Mouse (Mus musculus): ENCODE results near the gene Fbxo2. TPM values are rescaled to one million over a fixed set of nuclear protein-coding genes. Genes with fewer than 3 reads are reported as not detected.

The Fbxo2 gene
- polyA plus RNA-seq, 1 experiment, result 0.55 TPM

DNA sequence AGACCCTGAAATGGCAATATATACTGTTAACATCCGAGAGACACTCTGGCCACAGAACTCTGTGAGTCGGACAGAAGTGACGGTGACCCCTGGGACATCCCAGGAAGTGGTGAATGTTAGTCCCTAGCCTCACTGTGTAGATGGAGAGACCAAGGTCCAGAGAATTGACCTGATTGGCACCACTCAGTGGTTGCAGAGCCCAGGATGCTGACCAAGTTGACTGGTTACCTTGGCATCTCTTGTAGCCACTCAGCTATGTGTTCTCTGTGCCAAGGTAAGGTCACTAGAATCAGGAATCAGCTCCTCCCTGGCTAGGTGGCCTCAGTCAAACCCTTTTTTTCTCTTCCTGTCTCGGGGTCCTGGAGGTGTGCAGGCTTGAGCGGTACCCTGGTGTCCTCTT, 16.7 kb upstream of the Fbxo2 start:
- TF ChIP-seq POLR2A (IDR thresholded peaks at IDR 0.05; ENCODE audit: low read depth, low read length), result no peak
- no peak for TF ChIP-seq CTCF (IDR thresholded peaks at IDR 0.05; ENCODE audit: extremely low read depth, insufficient read length, insufficient replicate concordance, low read depth, low read length)
- peaks cover 3% of the 10 kb centered on the region; the same call in 1 of the 2 replicates for H3K4me1 ChIP-seq (ENCODE audit: control insufficient read depth, insufficient read depth, insufficient read length, low read length)
- no peak overlapping the region for H3K4me3 ChIP-seq (ENCODE audit: low read depth, low read length)
- H3K27me3 ChIP-seq (ENCODE audit: control insufficient read depth, insufficient read depth, low read length), result no peaks in the 10 kb centered on the region
- 87% methylated on average over 5 of the region's 5 CpGs for WGBS
- peaks cover 15% of the 10 kb centered on the region for H3K36me3 ChIP-seq (ENCODE audit: control insufficient read depth, insufficient read depth, low read length)
- no peak overlapping the region for H3K27ac ChIP-seq (ENCODE audit: insufficient read depth, low read depth, low read length)

DNA sequence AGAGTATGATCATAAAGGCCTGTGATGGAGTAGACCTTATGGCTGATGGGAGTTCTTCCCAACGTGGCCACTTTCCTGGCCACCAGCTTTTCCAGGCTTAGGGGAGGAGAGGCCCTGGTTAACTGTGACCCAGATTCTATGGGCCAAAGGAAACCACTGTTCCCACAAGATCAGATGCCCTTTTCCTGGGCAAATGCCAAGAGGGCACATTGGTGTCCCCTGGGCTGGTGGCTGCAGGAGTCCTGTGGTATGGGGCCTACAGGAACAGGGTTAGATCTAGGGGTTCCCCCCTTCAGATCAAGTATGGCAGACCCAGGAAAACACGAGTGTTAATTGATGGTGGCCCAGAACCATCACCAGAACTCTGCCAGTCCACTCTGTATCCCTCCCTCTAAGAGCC, 12.7 kb upstream of the Fbxo2 start:
- WGBS, result 81% methylated on average over 2 of the region's 2 CpGs
- Histone ChIP-seq H3K27me3 (ENCODE audit: control insufficient read depth, insufficient read depth, low read length) (no peaks in the 10 kb centered on the region), H3K4me1 (ENCODE audit: control insufficient read depth, insufficient read depth, insufficient read length, low read length) (peaks cover 7% of the 10 kb centered on the region; the same call in 1 of the 2 replicates), H3K4me3 (ENCODE audit: low read depth, low read length) (no peak overlapping the region), H3K27ac (ENCODE audit: insufficient read depth, low read depth, low read length) (no peak overlapping the region), H3K36me3 (ENCODE audit: control insufficient read depth, insufficient read depth, low read length) (peaks cover 15% of the 10 kb centered on the region)
- TF ChIP-seq CTCF (IDR thresholded peaks at IDR 0.05; ENCODE audit: extremely low read depth, insufficient read length, insufficient replicate concordance, low read depth, low read length) (no peak), POLR2A (IDR thresholded peaks at IDR 0.05; ENCODE audit: low read depth, low read length) (no peak)

DNA sequence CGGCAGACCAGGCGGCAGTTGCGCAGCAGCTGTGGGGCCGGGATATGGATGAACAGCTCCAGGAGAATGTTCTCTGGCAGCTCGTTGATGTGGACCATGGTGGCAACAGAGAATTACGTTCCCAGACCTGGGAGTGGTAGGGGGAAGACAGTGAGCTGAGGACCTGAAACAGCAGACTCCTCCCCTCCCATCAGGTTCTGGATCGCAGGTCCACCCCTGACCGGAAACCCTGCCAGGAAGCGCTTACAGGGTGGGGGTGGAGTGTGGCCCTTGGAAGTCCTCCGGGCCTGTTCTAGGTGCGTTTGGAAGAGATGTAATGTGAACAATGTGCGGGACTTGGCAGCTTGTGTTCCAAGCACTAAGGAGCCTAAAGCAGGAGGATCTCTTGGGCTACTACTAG, 10.9 kb upstream of the Fbxo2 start:
- peaks cover 15% of the 10 kb centered on the region for H3K36me3 ChIP-seq (ENCODE audit: control insufficient read depth, insufficient read depth, low read length)
- peaks cover 7% of the 10 kb centered on the region; the same call in 1 of the 2 replicates for H3K4me1 ChIP-seq (ENCODE audit: control insufficient read depth, insufficient read depth, insufficient read length, low read length)
- no peak overlapping the region for H3K4me3 ChIP-seq (ENCODE audit: low read depth, low read length)
- WGBS, result 88% methylated on average over 12 of the region's 12 CpGs
- no peak overlapping the region for H3K27ac ChIP-seq (ENCODE audit: insufficient read depth, low read depth, low read length)
- H3K27me3 ChIP-seq (ENCODE audit: control insufficient read depth, insufficient read depth, low read length), result no peaks in the 10 kb centered on the region
- no peak for TF ChIP-seq POLR2A (IDR thresholded peaks at IDR 0.05; ENCODE audit: low read depth, low read length)
- no peak for TF ChIP-seq CTCF (IDR thresholded peaks at IDR 0.05; ENCODE audit: extremely low read depth, insufficient read length, insufficient replicate concordance, low read depth, low read length)

DNA sequence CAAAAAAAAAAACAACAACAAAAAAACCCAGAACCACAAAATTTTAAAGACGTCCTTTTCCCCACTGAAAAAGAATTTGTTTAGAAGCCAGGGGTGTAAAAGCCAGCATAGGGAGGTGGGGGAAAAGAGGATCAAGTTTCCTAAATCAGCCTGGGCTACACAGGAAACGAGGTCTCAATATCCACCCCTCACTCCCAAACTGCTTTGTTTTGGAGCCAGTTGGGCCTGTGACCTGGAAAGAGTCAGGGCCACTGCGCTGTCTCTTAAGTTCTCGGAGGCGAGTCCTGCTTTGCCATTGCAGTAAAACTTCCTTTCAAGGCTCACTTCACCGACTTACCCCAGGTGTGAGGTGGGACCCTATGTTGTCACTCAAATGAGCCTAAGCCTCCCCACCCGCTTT, 10.2 kb upstream of the Fbxo2 start:
- Histone ChIP-seq H3K27me3 (ENCODE audit: control insufficient read depth, insufficient read depth, low read length) (no peaks in the 10 kb centered on the region), H3K27ac (ENCODE audit: insufficient read depth, low read depth, low read length) (no peak overlapping the region), H3K4me1 (ENCODE audit: control insufficient read depth, insufficient read depth, insufficient read length, low read length) (peaks cover 7% of the 10 kb centered on the region; the same call in 1 of the 2 replicates), H3K4me3 (ENCODE audit: low read depth, low read length) (no peak overlapping the region), H3K36me3 (ENCODE audit: control insufficient read depth, insufficient read depth, low read length) (peaks cover 14% of the 10 kb centered on the region)
- 86% methylated on average over 7 of the region's 7 CpGs for WGBS
- no peak for TF ChIP-seq CTCF (IDR thresholded peaks at IDR 0.05; ENCODE audit: extremely low read depth, insufficient read length, insufficient replicate concordance, low read depth, low read length)
- TF ChIP-seq POLR2A (IDR thresholded peaks at IDR 0.05; ENCODE audit: low read depth, low read length), result no peak

DNA sequence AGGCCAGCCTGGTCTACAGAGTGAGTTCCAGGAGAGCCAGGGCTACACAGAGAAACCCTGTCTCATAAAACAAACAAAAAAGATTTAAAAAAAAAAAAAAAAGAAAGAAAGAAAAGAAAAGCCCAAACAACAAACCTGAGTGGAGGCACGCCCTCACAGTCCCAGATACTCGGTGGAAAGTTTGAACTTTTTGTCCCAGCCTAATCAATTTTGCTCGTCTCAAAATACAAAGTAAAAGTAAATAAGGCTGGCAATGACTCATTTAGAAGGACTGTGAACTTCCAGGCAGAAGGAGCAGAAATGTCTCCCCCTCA, 9.5 kb upstream of the Fbxo2 start:
- 6% methylated on average over 3 of the region's 3 CpGs for WGBS
- TF ChIP-seq CTCF (IDR thresholded peaks at IDR 0.05; ENCODE audit: extremely low read depth, insufficient read length, insufficient replicate concordance, low read depth, low read length), result no peak
- TF ChIP-seq POLR2A (IDR thresholded peaks at IDR 0.05; ENCODE audit: low read depth, low read length), result no peak
- Histone ChIP-seq H3K27ac (ENCODE audit: insufficient read depth, low read depth, low read length) (no peak overlapping the region), H3K27me3 (ENCODE audit: control insufficient read depth, insufficient read depth, low read length) (no peaks in the 10 kb centered on the region), H3K36me3 (ENCODE audit: control insufficient read depth, insufficient read depth, low read length) (peaks cover 8% of the 10 kb centered on the region), H3K4me1 (ENCODE audit: control insufficient read depth, insufficient read depth, insufficient read length, low read length) (peaks cover 7% of the 10 kb centered on the region; the same call in 1 of the 2 replicates), H3K4me3 (ENCODE audit: low read depth, low read length) (no peak overlapping the region)

DNA sequence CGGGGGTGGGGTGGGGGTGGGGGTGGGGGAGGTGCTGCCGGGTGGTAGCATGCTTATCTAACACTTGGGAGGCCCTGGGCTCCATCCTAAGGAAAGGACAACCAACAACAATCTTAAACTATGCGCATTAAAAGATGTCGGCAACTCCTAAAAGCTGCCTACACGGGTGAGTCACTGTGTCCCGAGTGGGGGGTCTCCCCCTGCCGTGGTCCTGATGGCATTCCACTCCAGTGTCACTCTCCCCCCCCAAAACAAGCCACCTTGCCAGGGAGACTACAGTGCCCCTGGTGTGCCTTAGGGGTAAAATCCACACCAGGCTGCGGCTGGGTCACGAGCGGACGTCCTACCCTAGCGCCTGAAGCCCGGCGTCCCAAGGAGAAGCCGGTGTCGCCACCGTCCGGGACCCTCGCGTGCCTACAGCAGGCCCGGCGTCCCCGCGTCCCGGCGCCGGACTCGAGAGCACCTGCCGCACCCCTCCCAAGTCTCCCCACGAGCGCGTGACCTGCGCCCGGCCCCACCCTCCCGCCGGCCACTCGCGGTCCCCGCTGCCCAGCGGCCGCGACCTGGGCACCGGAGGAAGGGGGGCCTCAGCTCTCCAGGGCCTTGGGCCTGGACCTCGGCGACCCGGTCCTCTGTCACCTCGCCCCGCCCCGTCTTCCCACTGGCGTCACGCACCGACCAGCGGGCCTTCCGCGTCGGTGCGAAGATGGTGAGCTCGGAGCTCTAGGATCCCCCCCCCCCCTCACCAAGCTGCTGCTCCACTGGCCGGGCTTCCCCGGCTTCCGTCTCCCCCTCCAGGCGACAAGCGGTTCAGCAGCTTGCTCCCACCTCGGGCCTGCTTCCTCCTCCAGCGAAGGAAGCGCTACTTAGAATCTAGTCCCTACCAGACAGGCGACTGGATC, 8.9 kb upstream of the Fbxo2 start, which contains the start of gene Fbxo6:
Gene Fbxo6, minus strand, starts transcription at position 874 of the 902 bp plus-strand sequence.
- Histone ChIP-seq H3K27ac (ENCODE audit: insufficient read depth, low read depth, low read length) (peak within 1 kb of the TSS; percentile 96), H3K4me3 (ENCODE audit: low read depth, low read length) (peak within 1 kb of the TSS; percentile 89), H3K4me1 (ENCODE audit: control insufficient read depth, insufficient read depth, insufficient read length, low read length) (peaks cover 7% of the 10 kb centered on the region; the same call in 1 of the 2 replicates), H3K36me3 (ENCODE audit: control insufficient read depth, insufficient read depth, low read length) (peaks cover 4% of the 10 kb centered on the region), H3K27me3 (ENCODE audit: control insufficient read depth, insufficient read depth, low read length) (no peaks in the 10 kb centered on the region)
- WGBS, result under 1% methylated on average over 67 of the region's 67 CpGs
- TF ChIP-seq POLR2A (IDR thresholded peaks at IDR 0.05; ENCODE audit: low read depth, low read length) (peak; percentile 35; the same call in 1 of the 2 replicates), CTCF (IDR thresholded peaks at IDR 0.05; ENCODE audit: extremely low read depth, insufficient read length, insufficient replicate concordance, low read depth, low read length) (peak; percentile 57)

DNA sequence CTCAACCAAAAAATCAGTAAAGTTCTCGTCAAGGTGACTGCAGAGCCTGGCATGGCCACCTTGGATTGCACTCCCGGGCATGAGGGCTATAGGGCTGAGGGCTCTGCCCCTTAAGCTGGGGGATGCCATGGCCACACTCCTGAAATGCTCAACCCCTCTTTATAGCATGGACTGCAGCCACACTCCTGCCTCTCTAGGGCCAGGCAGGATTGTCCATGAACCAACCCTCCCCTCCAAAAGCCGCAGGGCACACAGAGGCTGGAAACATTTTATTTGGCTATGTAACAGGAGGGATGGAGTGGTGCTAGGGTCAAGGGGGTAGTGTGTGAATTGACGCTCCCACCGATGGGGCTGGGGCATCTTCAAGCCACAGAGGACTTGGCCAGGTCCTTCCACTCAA, 7.9 kb upstream of the Fbxo2 start:
- Histone ChIP-seq H3K27ac (ENCODE audit: insufficient read depth, low read depth, low read length) (no peak overlapping the region), H3K4me1 (ENCODE audit: control insufficient read depth, insufficient read depth, insufficient read length, low read length) (peaks cover 7% of the 10 kb centered on the region; the same call in 1 of the 2 replicates), H3K36me3 (ENCODE audit: control insufficient read depth, insufficient read depth, low read length) (peaks cover 2% of the 10 kb centered on the region; the same call in 1 of the 2 replicates), H3K4me3 (ENCODE audit: low read depth, low read length) (no peak overlapping the region), H3K27me3 (ENCODE audit: control insufficient read depth, insufficient read depth, low read length) (no peaks in the 10 kb centered on the region)
- TF ChIP-seq POLR2A (IDR thresholded peaks at IDR 0.05; ENCODE audit: low read depth, low read length) (no peak), CTCF (IDR thresholded peaks at IDR 0.05; ENCODE audit: extremely low read depth, insufficient read length, insufficient replicate concordance, low read depth, low read length) (no peak)
- 88% methylated on average over 5 of the region's 5 CpGs for WGBS

Measured in small intestine, adult 2 months (tissue).